Comparison of ENCODE assay signal across 20 mouse cellular contexts in genomic region chr4:53133995-53134394, GRCm38 (mm10). TPM values are rescaled to one million over a fixed set of nuclear protein-coding genes. Genes with fewer than 3 reads are reported as not detected.
DNase-seq lines count a peak whose midpoint lies in the region; ATAC-seq and TF ChIP-seq lines count a peak whose summit lies in the region.
"Had no signal": no experiment of that assay in that cellular context is flagged by ENCODE, and none has a peak within 500 bp of the region (broad histone marks: within the 10 kb centered on the region; RNA-seq: fewer than 3 reads in every experiment).

No protein-coding gene starts in this region.

- peak; percentile 48; the same call in 1 of the 2 replicates for ATAC-seq in intestine, embryonic 15.5 days
- ATAC-seq in intestine, embryonic 16.5 days, result no peak
- no peak; the same call in 1 of the 2 replicates for ATAC-seq in lung, postnatal 0 days
- peak; percentile 77 for ATAC-seq in liver, postnatal 0 days
- ATAC-seq: activated CD4-positive, CD25-positive, alpha-beta regulatory T cell, adult 4 months; forebrain, embryonic 13.5 days; forebrain, postnatal 0 days; Patski had no signal

- no peaks in the 10 kb centered on the region; the same call in 1 of the 2 replicates for H3K4me1 ChIP-seq in intestine, embryonic 15.5 days (replicated peaks)
- H3K4me1 ChIP-seq in intestine, embryonic 16.5 days (ENCODE audit: control insufficient read depth, insufficient read depth, low read length), result 0 out of 2 replicates have a peak, but pooled peaks cover 3% of the 10 kb centered on the region
- no peaks in the 10 kb centered on the region; the same call in 1 of the 2 replicates for H3K4me1 ChIP-seq in lung, postnatal 0 days (ENCODE audit: insufficient read depth, low read depth, low read length)
- peaks cover 39% of the 10 kb centered on the region for H3K4me1 ChIP-seq in liver, postnatal 0 days (ENCODE audit: insufficient read depth)
- H3K4me1 ChIP-seq: embryonic facial prominence, embryonic 10.5 days; forebrain, embryonic 13.5 days; hindbrain, embryonic 15.5 days had no signal

- DNase-seq in lung, postnatal 0 days (ENCODE audit: low spot score), result peak; percentile 38
- no peak for DNase-seq in lung, adult 18-20 months
- DNase-seq in liver, postnatal 0 days, result no peak
- DNase-seq in left cerebral cortex, adult 9 months (ENCODE audit: low spot score in 2 of 2), result no peak
- DNase-seq in left cerebral cortex, postnatal 10 days (ENCODE audit: extremely low spot score in 1 of 2, low spot score in 2 of 2), result no peak
- DNase-seq: adrenal gland, postnatal 14 days; cerebellum, adult 2 months; cerebellum, postnatal 10 days; forebrain, postnatal 0 days; gastrocnemius, postnatal 36 days; heart, adult 2 months had no signal

- H3K27me3 ChIP-seq in intestine, embryonic 15.5 days (replicated peaks), result no peaks in the 10 kb centered on the region
- no peaks in the 10 kb centered on the region for H3K27me3 ChIP-seq in intestine, embryonic 16.5 days (replicated peaks; ENCODE audit: control insufficient read depth, insufficient read depth, low read length)
- H3K27me3 ChIP-seq in lung, postnatal 0 days (replicated peaks; ENCODE audit: insufficient read depth, low read length), result no peaks in the 10 kb centered on the region
- H3K27me3 ChIP-seq in liver, postnatal 0 days (ENCODE audit: insufficient read depth, low read length), result no peaks in the 10 kb centered on the region
- H3K27me3 ChIP-seq: CH12.LX; forebrain, embryonic 13.5 days; heart, embryonic 12.5 days; hindbrain, embryonic 15.5 days; Patski had no signal

- intact Hi-C loops in left cerebral cortex, postnatal 10 days (cut with DNase I), result no loop called here

- H3K9ac ChIP-seq in intestine, embryonic 15.5 days, result no peak overlapping the region
- H3K9ac ChIP-seq in intestine, embryonic 16.5 days (ENCODE audit: low read depth, low read length), result no peak overlapping the region
- H3K9ac ChIP-seq in lung, postnatal 0 days (replicated peaks; ENCODE audit: low read depth), result no peak overlapping the region
- H3K9ac ChIP-seq in liver, postnatal 0 days (replicated peaks), result no peak overlapping the region
- H3K9ac ChIP-seq: forebrain, embryonic 13.5 days; forebrain, postnatal 0 days; heart, embryonic 12.5 days; hindbrain, embryonic 15.5 days had no signal

- H3K9me3 ChIP-seq in intestine, embryonic 15.5 days, result no peaks in the 10 kb centered on the region
- no peaks in the 10 kb centered on the region for H3K9me3 ChIP-seq in intestine, embryonic 16.5 days (ENCODE audit: control insufficient read depth, low read length)
- no peaks in the 10 kb centered on the region for H3K9me3 ChIP-seq in lung, postnatal 0 days (ENCODE audit: low read length)
- H3K9me3 ChIP-seq in liver, postnatal 0 days (ENCODE audit: low read length), result no peaks in the 10 kb centered on the region
- H3K9me3 ChIP-seq: embryonic facial prominence, embryonic 10.5 days; forebrain, embryonic 13.5 days; heart, embryonic 12.5 days; hindbrain, embryonic 15.5 days had no signal

- H3K4me3 ChIP-seq in intestine, embryonic 15.5 days (replicated peaks), result no peak overlapping the region
- no peak overlapping the region for H3K4me3 ChIP-seq in intestine, embryonic 16.5 days (ENCODE audit: low read length)
- H3K4me3 ChIP-seq in lung, postnatal 0 days (ENCODE audit: low read depth, low read length), result no peak overlapping the region
- H3K4me3 ChIP-seq in liver, postnatal 0 days (ENCODE audit: low read depth, low read length), result no peak overlapping the region
- H3K4me3 ChIP-seq: embryonic facial prominence, embryonic 10.5 days; forebrain, embryonic 13.5 days; heart, adult 2 months; heart, embryonic 12.5 days; hindbrain, embryonic 15.5 days had no signal

- no peak overlapping the region for H3K27ac ChIP-seq in intestine, embryonic 15.5 days
- no peak overlapping the region for H3K27ac ChIP-seq in intestine, embryonic 16.5 days (ENCODE audit: low read length)
- H3K27ac ChIP-seq in lung, postnatal 0 days (ENCODE audit: low read length), result no peak overlapping the region
- peak overlapping the region; percentile 63 for H3K27ac ChIP-seq in liver, postnatal 0 days (ENCODE audit: low read depth)
- H3K27ac ChIP-seq: embryonic facial prominence, embryonic 10.5 days; forebrain, embryonic 13.5 days; heart, adult 2 months; hindbrain, embryonic 15.5 days had no signal

- TF ChIP-seq EP300 in lung, postnatal 0 days (IDR thresholded peaks at IDR 0.05), result no peak
- 0 out of 2 replicates have a peak, but pooled peaks have one; percentile 26 for TF ChIP-seq EP300 in liver, postnatal 0 days (IDR thresholded peaks at IDR 0.05; ENCODE audit: low read depth)

- H3K36me3 ChIP-seq in intestine, embryonic 15.5 days, result no peaks in the 10 kb centered on the region
- no peaks in the 10 kb centered on the region for H3K36me3 ChIP-seq in intestine, embryonic 16.5 days (ENCODE audit: control insufficient read depth, insufficient read depth, low read length)
- peaks cover 26% of the 10 kb centered on the region; the same call in 1 of the 2 replicates for H3K36me3 ChIP-seq in lung, postnatal 0 days (ENCODE audit: insufficient read depth, low read length)
- H3K36me3 ChIP-seq in liver, postnatal 0 days (replicated peaks; ENCODE audit: insufficient read depth, low read length), result peaks cover 36% of the 10 kb centered on the region
- H3K36me3 ChIP-seq: heart, embryonic 12.5 days had no signal

- H3K4me2 ChIP-seq in intestine, embryonic 15.5 days (replicated peaks), result no peak overlapping the region
- no peak overlapping the region for H3K4me2 ChIP-seq in intestine, embryonic 16.5 days (ENCODE audit: low read depth, low read length)
- no peak overlapping the region for H3K4me2 ChIP-seq in lung, postnatal 0 days (replicated peaks; ENCODE audit: low read depth, low read length)
- 0 out of 2 replicates have a peak overlapping the region, but pooled peaks have one; percentile 59 for H3K4me2 ChIP-seq in liver, postnatal 0 days (ENCODE audit: low read depth, low read length)
- H3K4me2 ChIP-seq: forebrain, embryonic 13.5 days; heart, embryonic 12.5 days; hindbrain, embryonic 15.5 days had no signal

- WGBS in intestine, embryonic 15.5 days, result 57% methylated on average over 4 of the region's 4 CpGs
- 58% methylated on average over 4 of the region's 4 CpGs for WGBS in intestine, embryonic 16.5 days
- WGBS in lung, postnatal 0 days, result 41% methylated on average over 4 of the region's 4 CpGs
- WGBS in liver, postnatal 0 days (ENCODE audit: insufficient replicate concordance), result 45% methylated on average over 4 of the region's 4 CpGs

- no peak for TF ChIP-seq CTCF in lung, postnatal 0 days (IDR thresholded peaks at IDR 0.05)
- no peak for TF ChIP-seq CTCF in liver, postnatal 0 days (IDR thresholded peaks at IDR 0.05; ENCODE audit: low read depth)

RNA-seq across cellular contexts. Expression of gene Abca1, which starts 25.7 kb away (rescaled TPM):
- polyA plus RNA-seq in intestine, embryonic 15.5 days (2015; fragmentation: Nextera tagmentation; extraction: Ambion mirVana), result 3.3 and 3.4 TPM in 2 replicates
- polyA plus RNA-seq in intestine, embryonic 16.5 days (2015; fragmentation: Nextera tagmentation; extraction: Ambion mirVana), result 2.3 and 2.4 TPM in 2 replicates
- polyA plus RNA-seq in lung, postnatal 0 days (2015; fragmentation: Nextera tagmentation; extraction: Ambion mirVana), result 3.7 and 4.6 TPM in 2 replicates
- 9.9 and 11.0 TPM in 2 replicates for polyA plus RNA-seq in liver, postnatal 0 days (2015; fragmentation: Nextera tagmentation; extraction: Ambion mirVana)
- total RNA-seq in left cerebral cortex, postnatal 10 days (2021), result 10 to 100 TPM; 30.1 to 30.2 TPM

Comparison
In these comparisons a context has a peak if more than half of its experiments do, and no peak if none do; other contexts are left out.
1. ATAC-seq: peak in intestine, embryonic 15.5 days (single experiment) and liver, postnatal 0 days (single experiment); none in intestine, embryonic 16.5 days (single experiment) and lung, postnatal 0 days (single experiment).